Mouse (Mus musculus) neural tube, embryonic 12.5 days (tissue): Measurements from ENCODE around the gene Prpf8. TPM values are rescaled to one million over a fixed set of nuclear protein-coding genes. Genes with fewer than 3 reads are reported as not detected.
A peak's percentile ranks its signal among the peaks of the same experiment; 100 is the strongest.

Experiments used
- ATAC-seq: fragments of 200-750 bp; cut with Nextera tagmentation; 2 replicates; pipeline ENCODE4 v1.8.0; 2017; ENCODE audit warnings: low read depth, mild to moderate bottlenecking, moderate TSS enrichment, moderate library complexity; ENCODE audit not compliant: low FRiP score
- H3K27ac ChIP-seq: fragments of 300-500 bp; sonication (generic); 2 replicates; pipeline ENCODE4 v1.5.1; 2016
- H3K27me3 ChIP-seq: fragments of 300-500 bp; sonication (generic); replicated peaks from 2 replicates; pipeline ENCODE4 v1.6.1; 2016; ENCODE audit warnings: mild to moderate bottlenecking
- H3K36me3 ChIP-seq: fragments of 300-500 bp; sonication (generic); 2 replicates; pipeline ENCODE4 v1.6.1; 2016; ENCODE audit warnings: mild to moderate bottlenecking
- H3K4me1 ChIP-seq: fragments of 300-500 bp; sonication (generic); 2 replicates; pipeline ENCODE4 v1.6.1; 2016
- H3K4me2 ChIP-seq: fragments of 300-500 bp; sonication (generic); replicated peaks from 2 replicates; pipeline ENCODE4 v1.6.1; 2016; ENCODE audit warnings: mild to moderate bottlenecking
- H3K4me3 ChIP-seq: fragments of 300-500 bp; sonication (generic); 2 replicates; pipeline ENCODE4 v1.5.1; 2016
- H3K9ac ChIP-seq: fragments of 300-500 bp; sonication (generic); 2 replicates; pipeline ENCODE4 v1.6.1; 2016; ENCODE audit warnings: mild to moderate bottlenecking
- H3K9me3 ChIP-seq: fragments of 300-500 bp; sonication (generic); 2 replicates; pipeline ENCODE4 v1.6.1; 2016; ENCODE audit warnings: mild to moderate bottlenecking
- WGBS: fragments of 180-500 bp; shearing (Covaris S2); methylation state at CpG from one replicate; pipeline ENCODE4 v1.1.7; 2016; 5-methylcytosine and 5-hydroxymethylcytosine counted together
- polyA plus RNA-seq: library from polyadenylated mRNA; unstranded; fragments of >200 nt; fragmentation: Nextera tagmentation; extraction: Ambion mirVana; gene quantifications from 2 replicates; pipeline ENCODE4 v1.2.1, GENCODE M21; 2016

Prpf8 gene
- polyA plus RNA-seq, 1 experiment from 2014 or later, result 68.3 TPM

GRCm38 (mm10) chr11:75512301-75513018 is 25.8 kb downstream of the Prpf8 start:
- Histone ChIP-seq H3K4me2 (no peak overlapping the region), H3K36me3 (peaks cover 29% of the 10 kb centered on the region), H3K4me3 (no peak overlapping the region), H3K27ac (no peak overlapping the region), H3K9me3 (no peaks in the 10 kb centered on the region), H3K4me1 (peaks cover 21% of the 10 kb centered on the region), H3K9ac (no peak overlapping the region), H3K27me3 (no peaks in the 10 kb centered on the region)
- no peak for ATAC-seq
- 80% methylated on average over 9 of the region's 9 CpGs for WGBS

GRCm38 (mm10) chr11:75513336-75513735 is 26.7 kb downstream of the Prpf8 start, which contains the start of gene Scarf1:
TSS of gene Scarf1 (plus strand) at chr11:75513540.
- Histone ChIP-seq H3K36me3 (peaks cover 20% of the 10 kb centered on the region), H3K27me3 (no peaks in the 10 kb centered on the region), H3K4me1 (peaks cover 21% of the 10 kb centered on the region), H3K9ac (no peak within 1 kb of the TSS), H3K4me2 (no peak within 1 kb of the TSS), H3K9me3 (no peaks in the 10 kb centered on the region), H3K4me3 (no peak within 1 kb of the TSS), H3K27ac (no peak within 1 kb of the TSS)
- no peak for ATAC-seq
- 53% methylated on average over 8 of the region's 8 CpGs for WGBS

GRCm38 (mm10) chr11:75515186-75515585 is 28.6 kb downstream of the Prpf8 start:
- Histone ChIP-seq H3K4me2 (no peak overlapping the region), H3K27ac (no peak overlapping the region), H3K27me3 (no peaks in the 10 kb centered on the region), H3K4me1 (peaks cover 4% of the 10 kb centered on the region), H3K4me3 (no peak overlapping the region), H3K36me3 (peaks cover 7% of the 10 kb centered on the region; the same call in 1 of the 2 replicates), H3K9ac (no peak overlapping the region), H3K9me3 (no peaks in the 10 kb centered on the region)
- no peak for ATAC-seq
- 92% methylated on average over 25 of the region's 25 CpGs for WGBS

GRCm38 (mm10) chr11:75519834-75520633 is 33.4 kb downstream of the Prpf8 start:
- H3K4me2 ChIP-seq, result no peak overlapping the region
- no peak for ATAC-seq
- WGBS, result 79% methylated on average over 15 of the region's 15 CpGs
- H3K36me3 ChIP-seq, result no peaks in the 10 kb centered on the region
- H3K4me1 ChIP-seq, result no peaks in the 10 kb centered on the region
- H3K9me3 ChIP-seq, result no peaks in the 10 kb centered on the region
- no peak overlapping the region for H3K27ac ChIP-seq
- H3K4me3 ChIP-seq, result no peak overlapping the region
- no peaks in the 10 kb centered on the region for H3K27me3 ChIP-seq
- no peak overlapping the region for H3K9ac ChIP-seq

- WGBS, result 93% methylated on average over 4 of the region's 4 CpGs
- no peaks in the 10 kb centered on the region for H3K27me3 ChIP-seq
- H3K9ac ChIP-seq, result no peak overlapping the region
- no peak overlapping the region for H3K27ac ChIP-seq
- H3K36me3 ChIP-seq, result no peaks in the 10 kb centered on the region
- no peak overlapping the region for H3K4me3 ChIP-seq
- H3K4me1 ChIP-seq, result no peaks in the 10 kb centered on the region
- ATAC-seq, result no peak
- H3K9me3 ChIP-seq, result no peaks in the 10 kb centered on the region
- no peak overlapping the region for H3K4me2 ChIP-seq
Observed at GRCm38 (mm10) chr11:75521609-75522008, 35.0 kb downstream of the Prpf8 start.

- Histone ChIP-seq H3K9me3 (no peaks in the 10 kb centered on the region), H3K4me3 (no peak overlapping the region), H3K36me3 (no peaks in the 10 kb centered on the region), H3K27ac (no peak overlapping the region), H3K4me2 (no peak overlapping the region), H3K27me3 (no peaks in the 10 kb centered on the region), H3K9ac (no peak overlapping the region), H3K4me1 (no peaks in the 10 kb centered on the region)
- WGBS, result 80% methylated on average over 2 of the region's 2 CpGs
- no peak for ATAC-seq
Observed at GRCm38 (mm10) chr11:75522793-75523192, 36.2 kb downstream of the Prpf8 start.

- Histone ChIP-seq H3K27me3 (no peaks in the 10 kb centered on the region), H3K36me3 (no peaks in the 10 kb centered on the region), H3K27ac (no peak overlapping the region), H3K9ac (no peak overlapping the region), H3K4me1 (no peaks in the 10 kb centered on the region), H3K4me3 (no peak overlapping the region), H3K4me2 (no peak overlapping the region), H3K9me3 (no peaks in the 10 kb centered on the region)
- WGBS, result 88% methylated on average over 15 of the region's 15 CpGs
- no peak for ATAC-seq
Observed at GRCm38 (mm10) chr11:75525531-75526125, 39.0 kb downstream of the Prpf8 start.

GRCm38 (mm10) chr11:75526943-75527342 is 40.3 kb downstream of the Prpf8 start:
- H3K4me1 ChIP-seq, result no peaks in the 10 kb centered on the region
- WGBS, result 91% methylated on average over 6 of the region's 6 CpGs
- no peak for ATAC-seq
- H3K9me3 ChIP-seq, result no peaks in the 10 kb centered on the region
- no peak overlapping the region for H3K4me3 ChIP-seq
- H3K36me3 ChIP-seq, result no peaks in the 10 kb centered on the region
- no peak overlapping the region for H3K9ac ChIP-seq
- H3K27ac ChIP-seq, result no peak overlapping the region
- H3K4me2 ChIP-seq, result no peak overlapping the region
- H3K27me3 ChIP-seq, result no peaks in the 10 kb centered on the region

GRCm38 (mm10) chr11:75529771-75530170 is 43.2 kb downstream of the Prpf8 start:
- Histone ChIP-seq H3K9ac (no peak overlapping the region), H3K27me3 (no peaks in the 10 kb centered on the region), H3K27ac (no peak overlapping the region), H3K9me3 (no peaks in the 10 kb centered on the region), H3K36me3 (no peaks in the 10 kb centered on the region), H3K4me3 (no peak overlapping the region), H3K4me1 (peaks cover 20% of the 10 kb centered on the region), H3K4me2 (no peak overlapping the region)
- 46% methylated on average over 4 of the region's 4 CpGs for WGBS
- no peak for ATAC-seq

- peak overlapping the region; percentile 70 for H3K4me3 ChIP-seq
- peak; percentile 52 for ATAC-seq
- peak overlapping the region; percentile 98 for H3K4me2 ChIP-seq
- peak overlapping the region; percentile 96 for H3K9ac ChIP-seq
- H3K27ac ChIP-seq, result peak overlapping the region; percentile 79; the same call in 1 of the 2 replicates
- peaks cover 25% of the 10 kb centered on the region for H3K4me1 ChIP-seq
- no peaks in the 10 kb centered on the region for H3K36me3 ChIP-seq
- H3K27me3 ChIP-seq, result no peaks in the 10 kb centered on the region
- under 1% methylated on average over 10 of the region's 10 CpGs for WGBS
- no peaks in the 10 kb centered on the region for H3K9me3 ChIP-seq
Observed at GRCm38 (mm10) chr11:75530325-75530724, 43.7 kb downstream of the Prpf8 start.

GRCm38 (mm10) chr11:75530845-75531373 is 44.3 kb downstream of the Prpf8 start:
- peak overlapping the region; percentile 79 for H3K27ac ChIP-seq
- H3K4me3 ChIP-seq, result peak overlapping the region; percentile 70
- peak overlapping the region; percentile 96 for H3K9ac ChIP-seq
- no peaks in the 10 kb centered on the region for H3K36me3 ChIP-seq
- WGBS, result under 1% methylated on average over 31 of the region's 31 CpGs
- H3K9me3 ChIP-seq, result no peaks in the 10 kb centered on the region
- peak; percentile 21 for ATAC-seq
- H3K4me1 ChIP-seq, result peaks cover 30% of the 10 kb centered on the region
- peak overlapping the region; percentile 98 for H3K4me2 ChIP-seq
- H3K27me3 ChIP-seq, result no peaks in the 10 kb centered on the region
